Mouse (Mus musculus): Measurements from ENCODE around the gene Zbtb17.

DNA sequence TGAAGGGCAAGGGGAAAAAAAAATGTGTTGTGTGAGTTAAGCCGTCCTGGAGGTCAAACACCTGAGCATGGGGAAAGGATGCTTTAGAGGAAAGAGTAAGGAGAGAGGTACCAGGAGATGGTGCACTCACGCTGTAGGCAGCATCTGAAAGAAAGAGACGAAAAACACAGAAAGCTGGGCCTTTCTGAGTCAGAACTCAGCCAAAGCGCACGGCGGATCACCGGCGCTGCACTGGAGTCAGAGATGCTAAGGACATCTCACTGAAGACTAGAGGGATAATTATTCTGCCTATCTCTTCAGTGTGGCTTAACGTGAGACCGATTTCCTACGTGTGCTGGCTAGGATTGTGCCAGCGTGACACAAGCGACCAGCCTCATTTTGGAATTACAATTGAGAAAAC lies 16.5 kb upstream of the Zbtb17 start:
- TF ChIP-seq HCFC1 (IDR thresholded peaks at IDR 0.05; ENCODE audit: borderline replicate concordance, insufficient read depth, low read length) (no peak), CHD2 (IDR thresholded peaks at IDR 0.05; ENCODE audit: low read depth, low read length) (no peak), MAFK (IDR thresholded peaks at IDR 0.05; ENCODE audit: insufficient read depth, low read depth, low read length) (no peak), ZC3H11A (IDR thresholded peaks at IDR 0.05; ENCODE audit: borderline replicate concordance, low read depth, low read length) (no peak)
